Mouse (Mus musculus) CH12.LX (cell line): ENCODE data around the gene Krtap24-1.

ENCODE experiments used
- CTCF ChIP-seq, 2 experiments: IDR thresholded peaks in 1 of 2; conservative IDR thresholded peaks in 1 of 2; 2 replicates each; pipeline ENCODE4 v1.5.1; 2011 to 2012; ENCODE audit warnings: low read depth in 2 of 2, low read length in 2 of 2, improper control_type of control experiment in 1 of 2, inconsistent platforms in 1 of 2, mild to moderate bottlenecking in 1 of 2, moderate library complexity in 1 of 2
- MAFK ChIP-seq: IDR thresholded peaks from 2 replicates; pipeline ENCODE4 v1.6.1; 2011; ENCODE audit warnings: low read length, improper control_type of control experiment; ENCODE audit not compliant: insufficient replicate concordance

GRCm38 (mm10) chr16:88563045-88563913 is 48.8 kb downstream of the Krtap24-1 start, which contains the start of gene Cldn8:
- no peak for TF ChIP-seq CTCF (conservative IDR thresholded peaks at IDR 0.05 in 1 of 2, IDR thresholded peaks at IDR 0.05 in 1 of 2; ENCODE audit: low read depth in 2 of 2, low read length in 2 of 2)
- TF ChIP-seq MAFK = no peak
